Mouse (Mus musculus) lung, embryonic 14.5 days (tissue): ENCODE measurements at regions not wholly inside any gene's neighbourhood (a gene's known extent, or its start where the extent isn't known, plus 50 kb on each side); places are given as distances from the start of the nearest gene placed in this dataset.

Source experiments
- ATAC-seq: fragments of 200-750 bp; cut with Nextera tagmentation; 2 replicates; pipeline ENCODE4 v1.8.0; 2017; ENCODE audit warnings: mild to moderate bottlenecking, moderate TSS enrichment, moderate library complexity; ENCODE audit not compliant: insufficient read depth
- DNase-seq: peaks from one replicate; pipeline ENCODE4 v3.0.0-alpha.2; 2015
- H3K27ac ChIP-seq: fragments of 300-500 bp; sonication (generic); 2 replicates; pipeline ENCODE4 v1.5.1; 2014; ENCODE audit warnings: low read depth, mild to moderate bottlenecking, moderate library complexity
- H3K27me3 ChIP-seq: fragments of 300-500 bp; sonication (generic); 2 replicates; pipeline ENCODE4 v1.6.1; 2014; ENCODE audit warnings: low read length, control low read depth; ENCODE audit not compliant: insufficient read depth
- H3K36me3 ChIP-seq: fragments of 300-500 bp; sonication (generic); 2 replicates; pipeline ENCODE4 v1.6.1; 2014; ENCODE audit warnings: control low read depth; ENCODE audit not compliant: insufficient read depth
- H3K4me1 ChIP-seq: fragments of 300-500 bp; sonication (generic); 2 replicates; pipeline ENCODE4 v1.6.1; 2014; ENCODE audit warnings: antibody characterized with exemption, control low read depth; ENCODE audit not compliant: insufficient read depth
- H3K4me2 ChIP-seq: fragments of 300-500 bp; sonication (generic); 2 replicates; pipeline ENCODE4 v1.6.1; 2014; ENCODE audit warnings: mild to moderate bottlenecking
- H3K4me3 ChIP-seq: fragments of 300-500 bp; sonication (generic); 2 replicates; pipeline ENCODE4 v1.5.1; 2014; ENCODE audit warnings: low read depth, low read length
- H3K9ac ChIP-seq: fragments of 300-500 bp; sonication (generic); 2 replicates; pipeline ENCODE4 v1.6.1; 2014
- H3K9me3 ChIP-seq: fragments of 300-500 bp; sonication (generic); 2 replicates; pipeline ENCODE4 v1.6.1; 2016; ENCODE audit warnings: low read depth, low read length, control low read depth
- CTCF ChIP-seq: IDR thresholded peaks from 2 replicates; pipeline ENCODE4 v1.5.1; 2016; ENCODE audit warnings: antibody characterized with exemption, low read depth
- WGBS: fragments of 180-500 bp; shearing (Covaris S2); extraction: QIAGEN DNeasy Blood & Tissue Kit; methylation state at CpG from one replicate; pipeline ENCODE4 v1.1.7; 2014; 5-methylcytosine and 5-hydroxymethylcytosine counted together

DNA sequence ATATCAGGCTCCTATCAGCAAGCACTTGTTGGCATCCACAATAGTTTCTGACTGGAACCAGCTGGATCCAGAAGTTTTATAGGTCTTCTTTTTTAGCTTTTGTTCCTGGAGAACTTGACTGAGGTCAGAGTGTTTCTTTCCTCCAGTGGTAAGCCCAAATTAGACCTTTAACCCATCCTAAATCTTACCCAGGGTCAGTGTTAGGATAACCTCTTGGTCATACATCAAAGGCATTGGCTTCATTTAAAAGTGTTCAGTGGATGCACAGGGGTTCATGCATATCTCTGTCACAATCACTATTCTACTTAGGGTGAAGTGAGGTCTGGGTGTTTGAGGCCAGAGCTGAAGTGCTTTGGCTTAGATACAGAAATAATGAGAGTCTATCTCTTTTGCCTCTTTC is 206.9 kb upstream of the Tmtc4 start:
- H3K4me1 ChIP-seq = no peaks in the 10 kb centered on the region
- no peak for ATAC-seq
- no peaks in the 10 kb centered on the region for H3K36me3 ChIP-seq

DNA sequence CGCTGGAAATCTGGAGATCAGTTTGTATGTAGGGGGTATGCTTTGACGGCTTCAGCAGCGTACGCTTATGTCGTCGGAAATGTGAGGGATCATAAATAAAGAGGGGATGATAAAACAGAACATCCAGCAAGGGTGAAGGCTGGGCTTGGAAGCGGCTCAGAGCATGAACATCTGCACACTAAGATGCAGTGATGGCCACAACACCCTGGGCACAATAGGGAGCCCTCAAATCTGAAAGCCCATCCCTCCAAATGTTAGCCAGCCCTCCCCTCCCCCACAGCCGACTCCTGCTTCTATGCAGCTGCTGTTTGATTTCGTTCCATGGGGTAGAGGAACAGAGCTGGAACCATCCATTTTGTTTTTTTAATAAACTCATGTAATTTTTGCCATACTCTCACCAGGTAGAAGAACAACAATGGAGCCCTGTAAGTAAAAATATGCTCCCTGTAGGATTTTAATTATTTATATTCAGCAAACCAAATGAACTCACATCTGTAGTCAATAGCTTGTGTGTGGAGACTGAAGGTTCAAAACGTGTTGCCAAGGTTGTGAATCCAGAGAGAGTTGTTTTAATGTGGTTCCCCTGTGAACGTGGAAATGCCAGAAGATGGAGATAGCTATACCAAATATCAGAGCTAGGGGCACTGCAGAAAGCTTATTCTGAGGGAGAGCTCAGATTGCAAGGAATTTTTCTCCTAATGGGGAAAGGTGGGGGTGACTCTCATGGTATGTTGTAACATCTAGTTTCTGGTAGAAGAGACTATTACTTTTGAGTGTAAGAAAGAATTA is 203.6 kb upstream of the Tmtc4 start:
- no peak overlapping the region for H3K4me2 ChIP-seq
- no peaks in the 10 kb centered on the region for H3K27me3 ChIP-seq
- H3K9ac ChIP-seq = no peak overlapping the region
- no peak for ATAC-seq
- DNase-seq = no peak
- 44% methylated on average over 11 of the region's 11 CpGs for WGBS
- no peaks in the 10 kb centered on the region for H3K9me3 ChIP-seq
- H3K4me1 ChIP-seq = no peaks in the 10 kb centered on the region
- no peak overlapping the region for H3K27ac ChIP-seq
- TF ChIP-seq CTCF = no peak
- no peaks in the 10 kb centered on the region for H3K36me3 ChIP-seq
- no peak overlapping the region for H3K4me3 ChIP-seq

More for the DNA sequence above, 206.9 kb upstream of the Tmtc4 start:
- H3K4me2 ChIP-seq = no peak overlapping the region
- H3K4me3 ChIP-seq = no peak overlapping the region
- no peak for DNase-seq
- no peak for TF ChIP-seq CTCF
- H3K9ac ChIP-seq = no peak overlapping the region
- H3K27me3 ChIP-seq = no peaks in the 10 kb centered on the region
- H3K9me3 ChIP-seq = no peaks in the 10 kb centered on the region
- no peak overlapping the region for H3K27ac ChIP-seq

DNA sequence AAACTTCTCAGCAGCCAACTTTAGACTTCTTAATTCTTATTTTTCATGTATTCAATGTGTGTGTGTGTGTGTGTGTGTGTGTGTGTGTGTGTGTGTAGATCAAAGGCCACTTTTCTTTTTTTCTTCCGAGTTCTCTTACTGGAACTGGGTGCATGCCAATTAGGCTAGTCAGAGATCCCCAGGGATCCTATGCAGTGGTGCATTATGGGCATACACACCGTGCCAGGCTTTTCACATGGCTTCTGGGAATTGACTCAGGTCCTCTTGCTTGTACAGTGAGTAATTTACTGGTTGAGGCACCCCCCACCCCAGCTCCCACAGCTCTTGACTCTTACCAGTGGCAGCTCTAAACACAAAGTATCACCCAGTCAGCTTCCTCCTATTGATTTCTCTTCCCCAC is 189.3 kb upstream of the Tmtc4 start:
- no peak for DNase-seq
- no peak overlapping the region for H3K9ac ChIP-seq
- TF ChIP-seq CTCF = no peak
- H3K9me3 ChIP-seq = no peaks in the 10 kb centered on the region
- no peak overlapping the region for H3K4me2 ChIP-seq
- 58% methylated on average over 2 of the region's 2 CpGs for WGBS
- no peaks in the 10 kb centered on the region for H3K36me3 ChIP-seq
- no peaks in the 10 kb centered on the region for H3K27me3 ChIP-seq
- H3K4me3 ChIP-seq = no peak overlapping the region
- no peak overlapping the region for H3K27ac ChIP-seq
- no peaks in the 10 kb centered on the region for H3K4me1 ChIP-seq
- ATAC-seq = no peak

DNA sequence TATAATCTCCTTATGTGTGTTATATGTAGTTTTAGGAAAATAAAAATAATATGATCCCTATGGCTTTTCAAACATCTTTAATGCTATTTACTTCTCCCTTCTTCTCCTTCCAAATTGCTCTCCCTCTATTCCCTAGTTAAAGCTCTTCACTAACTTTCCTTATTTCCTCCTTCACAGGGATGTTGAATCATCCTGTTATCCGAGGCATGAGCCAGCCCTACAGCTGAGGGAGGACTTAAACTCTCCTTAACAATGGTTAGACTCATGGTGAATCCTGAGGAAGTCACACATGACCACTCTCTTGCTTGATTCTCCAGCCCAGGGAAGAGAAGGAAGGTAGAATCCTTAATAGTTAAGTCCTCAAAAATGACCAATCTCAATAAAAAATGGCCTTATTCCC is 188.0 kb upstream of the Tmtc4 start:
- H3K9me3 ChIP-seq = no peaks in the 10 kb centered on the region
- 42% methylated on average over 1 of the region's 1 CpGs for WGBS
- H3K4me1 ChIP-seq = no peaks in the 10 kb centered on the region
- no peak for DNase-seq
- ATAC-seq = no peak
- H3K4me2 ChIP-seq = no peak overlapping the region
- no peaks in the 10 kb centered on the region for H3K27me3 ChIP-seq
- H3K4me3 ChIP-seq = no peak overlapping the region
- no peaks in the 10 kb centered on the region for H3K36me3 ChIP-seq
- no peak overlapping the region for H3K27ac ChIP-seq
- TF ChIP-seq CTCF = no peak
- no peak overlapping the region for H3K9ac ChIP-seq

DNA sequence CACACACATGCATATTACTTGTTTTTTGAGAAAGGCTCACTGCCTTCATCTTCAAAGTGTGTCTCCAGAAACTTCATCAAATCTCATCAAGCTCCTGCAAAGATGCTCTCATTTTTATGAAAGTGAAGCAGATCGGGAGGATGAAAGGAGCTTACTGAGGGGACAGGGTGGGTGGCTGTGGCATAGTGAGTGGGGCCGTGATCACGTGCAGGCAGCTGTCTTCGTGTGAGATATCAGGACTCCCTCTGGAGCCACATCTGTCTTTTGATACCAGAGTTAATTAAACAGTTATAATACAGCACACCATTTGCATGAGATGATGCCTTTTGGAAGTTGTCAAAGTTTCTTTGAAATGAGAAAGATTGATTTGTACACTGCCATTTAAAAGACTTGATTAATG is 180.0 kb upstream of the Tmtc4 start:
- Histone ChIP-seq H3K9me3 (no peaks in the 10 kb centered on the region), H3K27me3 (no peaks in the 10 kb centered on the region), H3K9ac (no peak overlapping the region), H3K4me2 (no peak overlapping the region), H3K4me3 (no peak overlapping the region), H3K36me3 (no peaks in the 10 kb centered on the region), H3K4me1 (no peaks in the 10 kb centered on the region), H3K27ac (no peak overlapping the region)
- ATAC-seq (no peak), DNase-seq (no peak)
- no peak for TF ChIP-seq CTCF
- WGBS = 67% methylated on average over 4 of the region's 4 CpGs

DNA sequence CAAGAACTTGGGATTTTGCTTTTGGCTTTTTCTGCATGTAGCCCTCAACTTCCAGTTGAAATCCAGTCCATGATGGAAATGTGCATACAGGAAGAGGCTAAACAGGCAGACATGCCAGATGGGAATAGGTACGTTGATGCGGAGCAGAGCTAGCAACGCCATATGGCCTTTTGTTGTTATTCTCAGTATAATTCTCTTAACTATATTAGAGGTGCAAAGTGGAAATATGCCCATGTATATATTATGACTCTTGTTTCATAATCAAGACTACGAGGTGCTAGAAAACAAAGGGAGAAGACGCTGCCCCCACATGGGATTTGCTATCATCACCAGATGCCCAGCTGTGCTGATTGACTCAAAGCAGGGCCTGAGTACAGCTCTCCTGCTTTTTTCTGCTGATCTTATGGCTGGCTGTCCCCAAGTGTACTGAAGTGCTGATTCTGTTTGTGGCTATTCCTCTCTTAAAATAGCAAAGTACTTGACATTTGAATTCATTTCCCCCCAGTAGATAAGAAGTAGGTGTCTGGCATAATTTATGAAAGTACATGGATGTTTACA is 159.7 kb upstream of the Tmtc4 start:
- Histone ChIP-seq H3K27ac (no peak overlapping the region), H3K36me3 (no peaks in the 10 kb centered on the region), H3K4me2 (no peak overlapping the region), H3K27me3 (no peaks in the 10 kb centered on the region), H3K4me1 (no peaks in the 10 kb centered on the region), H3K9me3 (no peaks in the 10 kb centered on the region), H3K9ac (no peak overlapping the region), H3K4me3 (no peak overlapping the region)
- no peak for TF ChIP-seq CTCF
- ATAC-seq (no peak; the same call in 1 of the 2 replicates), DNase-seq (no peak)
- 53% methylated on average over 5 of the region's 5 CpGs for whole genome bisulfite sequencing

DNA sequence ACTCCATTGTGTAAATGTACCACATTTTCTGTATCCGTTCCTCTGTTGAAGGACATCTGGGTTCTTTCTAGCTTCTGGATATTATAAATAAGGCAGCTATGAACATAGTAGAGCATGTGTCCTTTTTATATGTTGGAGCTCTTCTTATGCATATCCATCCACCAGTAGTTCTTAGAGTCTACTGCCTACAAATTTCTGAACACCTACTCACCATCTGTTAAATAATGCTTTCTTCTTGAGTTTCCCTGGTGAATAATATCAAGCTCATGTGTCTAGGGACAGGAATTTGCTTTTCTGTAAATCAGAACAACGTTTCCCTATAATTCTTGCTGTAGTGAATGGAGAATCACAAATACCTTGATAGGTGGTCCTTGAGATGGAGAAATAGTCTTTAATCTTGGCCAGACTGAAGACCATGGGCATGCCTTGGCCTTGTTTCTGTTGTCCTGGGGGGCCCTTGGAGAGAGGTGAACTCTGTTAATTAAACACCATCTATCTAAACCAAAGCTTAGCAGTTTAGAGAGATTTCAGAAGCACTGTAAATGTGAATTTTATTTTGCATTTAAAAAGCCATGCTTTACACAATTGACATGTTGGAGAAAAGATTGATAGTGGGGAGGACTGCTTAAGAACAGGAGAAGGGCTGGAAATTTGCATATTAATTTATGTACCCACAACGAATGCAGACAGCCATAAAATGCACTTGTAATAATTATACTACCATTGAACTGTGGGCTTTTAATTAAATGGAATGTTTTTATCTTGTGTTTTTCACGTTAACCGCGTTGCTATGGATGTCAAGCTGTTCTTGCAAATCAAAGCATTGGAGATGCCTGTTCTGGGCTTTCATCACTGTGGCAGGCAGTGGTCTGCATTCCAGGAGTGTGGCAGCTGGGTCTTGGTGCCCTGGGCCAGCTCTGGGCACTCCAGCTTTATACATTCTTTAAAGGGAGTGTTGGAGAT is 155.2 kb upstream of the Tmtc4 start:
- WGBS = 68% methylated on average over 6 of the region's 6 CpGs
- Histone ChIP-seq H3K4me3 (no peak overlapping the region), H3K9ac (no peak overlapping the region), H3K4me1 (no peaks in the 10 kb centered on the region), H3K9me3 (no peaks in the 10 kb centered on the region), H3K4me2 (no peak overlapping the region), H3K27ac (no peak overlapping the region), H3K27me3 (no peaks in the 10 kb centered on the region), H3K36me3 (no peaks in the 10 kb centered on the region)
- no peak for DNase-seq
- no peak for ATAC-seq
- TF ChIP-seq CTCF = no peak
